Mouse (Mus musculus): ENCODE data around the gene Pdk3. TPM values are rescaled to one million over a fixed set of nuclear protein-coding genes. Genes with fewer than 3 reads are reported as not detected.

Gene Pdk3
- polyA plus RNA-seq (2014; fragmentation: Illumina TruSeq; extraction: RNeasy Lipid Tissue Mini Kit (QIAGEN cat#74804)) = 88.9 TPM

GRCm38 (mm10) chrX:93831561-93832336 lies at the start of gene Pdk3:
Pdk3 (minus strand) TSS chrX:93832201.

Other genes with a start within 250 kb of the Pdk3 start
- 48.9 TPM for gene Pola1, start 200.0 kb downstream of the Pdk3 start, polyA plus RNA-seq (2014; fragmentation: Illumina TruSeq; extraction: RNeasy Lipid Tissue Mini Kit (QIAGEN cat#74804))
- gene Pcyt1b, start 177.3 kb downstream of the Pdk3 start, polyA plus RNA-seq (2014; fragmentation: Illumina TruSeq; extraction: RNeasy Lipid Tissue Mini Kit (QIAGEN cat#74804)) = 10.7 TPM
- gene AU015836, start 136.5 kb upstream of the Pdk3 start, polyA plus RNA-seq (2014; fragmentation: Illumina TruSeq; extraction: RNeasy Lipid Tissue Mini Kit (QIAGEN cat#74804)) = 38.4 TPM